Mouse (Mus musculus) liver, adult 2 months (tissue): ENCODE results near the gene Dhx30. TPM values are rescaled to one million over a fixed set of nuclear protein-coding genes. Genes with fewer than 3 reads are reported as not detected.
"Not testable (repeated sequence)": the region's sequence is repeated elsewhere in the genome, so short reads cannot be mapped to it uniquely, and the experiment has no call there.

ENCODE experiments used
- DNase-seq: peaks from one replicate; pipeline ENCODE4 v3.0.0-alpha.2; 2011; ENCODE audit warnings: low read depth, low spot score; ENCODE audit errors: extremely low read depth
- H3K27ac ChIP-seq: fragments of 200-500 bp; replicated peaks from 2 replicates; pipeline ENCODE4 v1.5.1; 2012; ENCODE audit warnings: low read depth, mild to moderate bottlenecking, control low read depth, inconsistent platforms, low read length; ENCODE audit not compliant: insufficient read depth
- H3K27me3 ChIP-seq: fragments of 200-500 bp; 2 replicates; pipeline ENCODE4 v1.6.1; 2012; ENCODE audit warnings: mild to moderate bottlenecking, moderate library complexity, low read length, inconsistent platforms; ENCODE audit not compliant: control insufficient read depth, insufficient read depth
- H3K36me3 ChIP-seq: fragments of 200-500 bp; 2 replicates; pipeline ENCODE4 v1.6.1; 2012; ENCODE audit warnings: low read length, inconsistent platforms; ENCODE audit not compliant: control insufficient read depth, insufficient read depth
- H3K4me1 ChIP-seq: fragments of 200-500 bp; 2 replicates; pipeline ENCODE4 v1.6.1; 2011; ENCODE audit warnings: low read length; ENCODE audit not compliant: control insufficient read depth, insufficient read depth
- H3K4me3 ChIP-seq: fragments of 200-500 bp; 2 replicates; pipeline ENCODE4 v1.5.1; 2011; ENCODE audit warnings: low read depth, mild to moderate bottlenecking, control low read depth, low read length, moderate library complexity; ENCODE audit not compliant: insufficient read depth
- H3K79me2 ChIP-seq: fragments of 200-500 bp; 2 replicates; pipeline ENCODE4 v1.6.1; 2012; ENCODE audit warnings: inconsistent platforms, mild to moderate bottlenecking, low read length, moderate library complexity; ENCODE audit not compliant: control insufficient read depth, insufficient read depth
- H3K9ac ChIP-seq: fragments of 200-500 bp; 2 replicates; pipeline ENCODE4 v1.6.1; 2012; ENCODE audit warnings: low read depth, mild to moderate bottlenecking, control low read depth, inconsistent platforms, low read length
- CTCF ChIP-seq: fragments of 200-500 bp; IDR thresholded peaks from 2 replicates; pipeline ENCODE4 v1.5.1; 2011; ENCODE audit warnings: low read depth, low read length, control low read depth
- POLR2A ChIP-seq: fragments of 200-500 bp; IDR thresholded peaks from 2 replicates; pipeline ENCODE4 v1.6.1; 2011; ENCODE audit warnings: low read length, control low read depth; ENCODE audit not compliant: insufficient read depth; ENCODE audit errors: extremely low read depth
- WGBS: fragments of 180-500 bp; shearing (Covaris S2); methylation state at CpG from one replicate; pipeline ENCODE4 v1.1.7; 2018; 5-methylcytosine and 5-hydroxymethylcytosine counted together
- polyA plus RNA-seq: library from polyadenylated mRNA; depleted of rRNA; stranded (reverse); fragments of >200 nt; gene quantifications from 2 replicates; pipeline ENCODE4 v1.2.3, GENCODE M21; 2012
- total RNA-seq: library from RNA; depleted of rRNA; stranded (reverse); fragments of >200 nt; gene quantifications from 2 replicates; pipeline ENCODE4 v1.2.3, GENCODE M21; 2014

The Dhx30 gene
- total and polyA plus RNA-seq, 2 experiments = 20.6 to 48.5 TPM

- DNase-seq = no peak
- H3K36me3 ChIP-seq = peaks cover 34% of the 10 kb centered on the region; the same call in 1 of the 2 replicates
- TF ChIP-seq POLR2A (no peak), CTCF (no peak)
Measured at GRCm38 (mm10) chr9:110085693-110086092, 31.9 kb downstream of the Dhx30 start.

DNA sequence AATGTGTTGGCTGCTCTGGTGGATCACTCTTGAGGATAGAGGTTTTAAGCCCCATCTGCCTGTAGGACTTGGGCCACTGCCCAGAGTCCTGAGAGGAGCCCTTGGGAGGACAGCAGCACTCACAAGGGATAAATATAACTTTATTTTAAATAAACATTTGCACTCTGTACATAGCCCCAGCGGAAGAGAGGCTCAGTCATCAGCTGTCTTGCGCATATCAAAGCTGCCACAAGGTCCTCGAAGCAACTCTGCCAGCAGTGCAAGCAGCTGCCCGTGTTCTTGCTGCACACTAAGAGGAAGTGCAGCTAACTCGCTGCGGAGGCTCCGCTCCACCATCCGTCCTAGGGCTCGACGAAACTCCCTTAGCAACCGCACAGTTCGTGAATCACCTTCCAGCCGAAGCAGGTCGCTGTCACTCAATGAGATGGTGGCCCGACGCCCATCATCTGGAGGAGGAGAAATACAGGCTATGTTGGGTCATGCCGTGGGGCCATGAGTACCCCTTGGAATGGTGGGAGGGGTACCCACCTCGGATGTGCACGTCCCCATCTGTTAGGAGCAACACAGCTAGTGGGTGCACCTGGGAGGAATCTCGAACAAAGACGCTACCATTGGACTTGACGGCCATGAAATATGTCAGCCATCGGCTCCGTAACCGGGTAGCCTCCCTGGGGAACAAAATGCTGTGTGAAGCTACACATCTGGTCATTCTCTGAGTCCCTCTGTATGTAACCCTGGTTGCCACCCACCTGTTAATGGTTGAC lies 33.2 kb downstream of the Dhx30 start:
- Histone ChIP-seq H3K4me3 (no peak overlapping the region), H3K36me3 (peaks cover 27% of the 10 kb centered on the region; the same call in 1 of the 2 replicates), H3K9ac (no peak overlapping the region), H3K27me3 (no peaks in the 10 kb centered on the region), H3K27ac (no peak overlapping the region), H3K79me2 (no peaks in the 10 kb centered on the region), H3K4me1 (no peaks in the 10 kb centered on the region)
- TF ChIP-seq POLR2A (no peak), CTCF (no peak)
- peak; percentile 13 for DNase-seq
- WGBS = 82% methylated on average over 25 of the region's 25 CpGs

More at GRCm38 (mm10) chr9:110085693-110086092, 31.9 kb downstream of the Dhx30 start:
- Histone ChIP-seq H3K4me1 (no peaks in the 10 kb centered on the region), H3K79me2 (no peaks in the 10 kb centered on the region), H3K9ac (no peak overlapping the region), H3K27me3 (no peaks in the 10 kb centered on the region), H3K27ac (no peak overlapping the region), H3K4me3 (no peak overlapping the region)
- WGBS = 94% methylated on average over 8 of the region's 8 CpGs

GRCm38 (mm10) chr9:110081066-110081465 lies 36.6 kb downstream of the Dhx30 start:
- no peaks in the 10 kb centered on the region for H3K4me1 ChIP-seq
- no peak overlapping the region for H3K27ac ChIP-seq
- H3K9ac ChIP-seq = no peak overlapping the region
- no peak for TF ChIP-seq CTCF
- TF ChIP-seq POLR2A = no peak
- peaks cover 7% of the 10 kb centered on the region; the same call in 1 of the 2 replicates for H3K36me3 ChIP-seq
- no peak for DNase-seq
- H3K79me2 ChIP-seq = no peaks in the 10 kb centered on the region
- no peaks in the 10 kb centered on the region for H3K27me3 ChIP-seq
- no peak overlapping the region for H3K4me3 ChIP-seq
- WGBS = 90% methylated on average over 3 of the region's 3 CpGs

DNA sequence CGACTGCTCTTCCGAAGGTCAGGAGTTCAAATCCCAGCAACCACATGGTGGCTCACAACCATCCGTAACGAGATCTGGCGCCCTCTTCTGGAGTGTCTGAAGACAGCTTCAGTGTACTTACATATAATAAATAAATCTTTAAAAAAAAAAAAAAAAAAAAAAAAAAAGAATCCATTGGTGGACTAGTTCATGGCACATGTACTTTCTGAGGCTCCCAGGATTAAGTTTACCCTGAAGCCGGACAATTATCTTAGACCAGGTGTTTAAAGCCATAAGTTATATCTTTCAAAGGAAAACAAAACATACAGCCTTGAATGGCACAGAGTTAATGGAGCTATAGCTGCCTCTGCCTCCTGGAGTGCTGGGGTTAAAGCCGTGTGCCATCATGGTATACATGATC lies 41.2 kb downstream of the Dhx30 start:
- not testable (repeated sequence) for H3K27me3 ChIP-seq, H3K79me2 ChIP-seq, DNase-seq, H3K4me1 ChIP-seq, H3K36me3 ChIP-seq, H3K9ac ChIP-seq, H3K4me3 ChIP-seq, H3K27ac ChIP-seq
- WGBS = 93% methylated on average over 4 of the region's 7 CpGs

DNA sequence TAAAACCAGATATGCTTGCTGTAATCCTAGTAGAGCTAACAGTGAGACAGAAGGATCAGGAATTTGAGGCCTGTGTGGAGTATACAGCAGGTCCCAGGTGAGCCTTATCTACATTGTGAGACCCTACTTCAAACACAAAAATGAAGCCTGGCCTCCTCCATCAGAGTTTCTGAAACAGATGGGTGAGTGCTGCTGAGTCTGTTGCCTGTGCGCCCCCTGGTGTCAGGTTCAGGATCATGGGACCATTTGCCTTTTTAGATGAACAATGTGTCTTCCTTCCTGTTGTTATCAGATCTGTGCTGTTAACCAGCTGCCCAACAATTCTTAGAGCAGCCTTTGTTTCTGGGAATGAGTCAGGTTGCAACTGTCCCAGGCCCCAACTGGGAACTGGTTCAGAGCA lies 45.8 kb downstream of the Dhx30 start:
- Histone ChIP-seq H3K27ac (no peak overlapping the region), H3K9ac (no peak overlapping the region), H3K4me3 (no peak overlapping the region), H3K4me1 (no peaks in the 10 kb centered on the region), H3K27me3 (no peaks in the 10 kb centered on the region), H3K36me3 (peaks cover 28% of the 10 kb centered on the region), H3K79me2 (no peaks in the 10 kb centered on the region)
- DNase-seq = peak; percentile 16
- TF ChIP-seq POLR2A (no peak), CTCF (peak; percentile 81)
- 47% methylated on average over 1 of the region's 1 CpGs for WGBS

- TF ChIP-seq CTCF (no peak), POLR2A (no peak)
- Histone ChIP-seq H3K4me1 (no peaks in the 10 kb centered on the region), H3K79me2 (no peaks in the 10 kb centered on the region), H3K9ac (no peak overlapping the region), H3K27me3 (no peaks in the 10 kb centered on the region), H3K4me3 (no peak overlapping the region), H3K36me3 (peaks cover 28% of the 10 kb centered on the region), H3K27ac (no peak overlapping the region)
- no peak for DNase-seq
- 79% methylated on average over 4 of the region's 4 CpGs for WGBS
Measured at GRCm38 (mm10) chr9:110071011-110071410, 46.6 kb downstream of the Dhx30 start.
